9 mouse cellular contexts compared by ENCODE assay signal in genomic region chr15:91752111-91752510, GRCm38 (mm10).
DNase-seq lines count a peak whose midpoint lies in the region; ATAC-seq lines count a peak whose summit lies in the region.
"Had no signal": no experiment of that assay in that cellular context is flagged by ENCODE, and none has a peak within 500 bp of the region (broad histone marks: within the 10 kb centered on the region; RNA-seq: fewer than 3 reads in every experiment).

No protein-coding gene starts in this region.

- H3K27ac ChIP-seq in kidney, embryonic 15.5 days, result no peak overlapping the region
- H3K27ac ChIP-seq: embryonic facial prominence, embryonic 12.5 days; limb, embryonic 12.5 days had no signal

- no peak overlapping the region for H3K9ac ChIP-seq in kidney, embryonic 15.5 days
- H3K9ac ChIP-seq: embryonic facial prominence, embryonic 12.5 days; limb, embryonic 12.5 days had no signal

- ATAC-seq in kidney, embryonic 15.5 days (replicated peaks; ENCODE audit: low FRiP score), result no peak

- 66% methylated on average over 12 of the region's 12 CpGs for WGBS in kidney, embryonic 15.5 days

- H3K4me2 ChIP-seq in kidney, embryonic 15.5 days, result no peak overlapping the region
- H3K4me2 ChIP-seq: embryonic facial prominence, embryonic 12.5 days; limb, embryonic 12.5 days had no signal

- no peaks in the 10 kb centered on the region for H3K36me3 ChIP-seq in kidney, embryonic 15.5 days
- H3K36me3 ChIP-seq: embryonic facial prominence, embryonic 12.5 days; limb, embryonic 12.5 days had no signal

- H3K4me1 ChIP-seq in kidney, embryonic 15.5 days, result no peaks in the 10 kb centered on the region
- H3K4me1 ChIP-seq: limb, embryonic 12.5 days had no signal

- peak; percentile 24 for DNase-seq in kidney, adult 9 months
- peak; percentile 23 for DNase-seq in ZHBTc4 (ENCODE audit: low read depth, low spot score)
- DNase-seq in cerebellum, adult 8-10 months, result peak; percentile 32
- DNase-seq in kidney, postnatal 14 days, result peak; percentile 13
- DNase-seq in lung, postnatal 14 days, result peak; percentile 27
- DNase-seq in thymus, postnatal 14 days, result peak; percentile 36

- no peak overlapping the region for H3K4me3 ChIP-seq in kidney, embryonic 15.5 days (replicated peaks)
- H3K4me3 ChIP-seq: embryonic facial prominence, embryonic 12.5 days; limb, embryonic 12.5 days had no signal

- no peaks in the 10 kb centered on the region for H3K27me3 ChIP-seq in kidney, embryonic 15.5 days
- H3K27me3 ChIP-seq: embryonic facial prominence, embryonic 12.5 days; limb, embryonic 12.5 days had no signal

- H3K9me3 ChIP-seq in kidney, embryonic 15.5 days (replicated peaks), result no peaks in the 10 kb centered on the region
- H3K9me3 ChIP-seq: embryonic facial prominence, embryonic 12.5 days; limb, embryonic 12.5 days had no signal
